Comparison of ENCODE assay signal across 10 mouse cellular contexts in the genomic region with DNA sequence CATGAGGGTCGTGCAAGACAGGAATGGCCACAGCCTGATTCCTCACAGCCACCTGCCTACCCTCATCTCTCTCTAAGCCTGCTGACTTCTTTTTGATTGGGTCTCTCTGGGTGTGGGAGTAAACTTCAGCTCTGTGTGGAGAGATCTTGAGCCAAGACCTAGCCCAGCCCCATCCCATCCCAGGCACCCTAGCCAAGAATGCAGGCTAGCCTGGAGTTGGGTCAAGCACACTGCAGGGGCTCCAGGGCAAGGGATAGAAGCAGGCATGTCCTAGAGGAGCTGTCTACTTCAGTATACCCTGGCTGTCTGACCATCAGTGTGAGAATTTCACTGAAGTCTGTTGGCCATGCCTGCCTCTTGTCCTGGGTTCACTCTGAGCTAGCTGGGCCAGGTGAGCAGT. TPM values are rescaled to one million over a fixed set of nuclear protein-coding genes. Genes with fewer than 3 reads are reported as not detected.
DNase-seq lines count a peak whose midpoint lies in the region; ATAC-seq and TF ChIP-seq lines count a peak whose summit lies in the region.
"Had no signal": no experiment of that assay in that cellular context is flagged by ENCODE, and none has a peak within 500 bp of the region (broad histone marks: within the 10 kb centered on the region; RNA-seq: fewer than 3 reads in every experiment).

No protein-coding gene starts in this region.

- H3K4me3 ChIP-seq in kidney, embryonic 14.5 days (ENCODE audit: low read length), result no peak overlapping the region
- no peak overlapping the region for H3K4me3 ChIP-seq in embryonic facial prominence, embryonic 13.5 days
- H3K4me3 ChIP-seq in forebrain, embryonic 16.5 days (replicated peaks; ENCODE audit: low read length), result no peak overlapping the region
- no peak overlapping the region for H3K4me3 ChIP-seq in midbrain, embryonic 16.5 days (ENCODE audit: low read depth, low read length)
- no peak overlapping the region for H3K4me3 ChIP-seq in lung, adult 2 months (replicated peaks; ENCODE audit: extremely low read depth, low read depth, low read length)

- no peaks in the 10 kb centered on the region for H3K27me3 ChIP-seq in kidney, embryonic 14.5 days (ENCODE audit: control insufficient read depth, insufficient read depth, low read length)
- H3K27me3 ChIP-seq in embryonic facial prominence, embryonic 13.5 days, result no peaks in the 10 kb centered on the region
- H3K27me3 ChIP-seq in forebrain, embryonic 16.5 days (replicated peaks; ENCODE audit: control insufficient read depth, insufficient read depth, low read length), result no peaks in the 10 kb centered on the region
- H3K27me3 ChIP-seq in midbrain, embryonic 16.5 days (ENCODE audit: control insufficient read depth, insufficient read depth, low read depth, low read length), result no peaks in the 10 kb centered on the region

- TF ChIP-seq POLR2A in lung, adult 2 months (IDR thresholded peaks at IDR 0.05; ENCODE audit: borderline replicate concordance, extremely low read depth, low read depth, low read length), result no peak

- H3K9me3 ChIP-seq in kidney, embryonic 14.5 days (ENCODE audit: control insufficient read depth, low read length), result no peaks in the 10 kb centered on the region
- H3K9me3 ChIP-seq in embryonic facial prominence, embryonic 13.5 days, result no peaks in the 10 kb centered on the region
- H3K9me3 ChIP-seq in forebrain, embryonic 16.5 days (ENCODE audit: control insufficient read depth, low read length), result no peaks in the 10 kb centered on the region
- no peaks in the 10 kb centered on the region for H3K9me3 ChIP-seq in midbrain, embryonic 16.5 days (replicated peaks; ENCODE audit: control insufficient read depth, low read length, poor library complexity, severe bottlenecking)

- peaks cover 38% of the 10 kb centered on the region for H3K4me1 ChIP-seq in kidney, embryonic 14.5 days (ENCODE audit: control insufficient read depth, insufficient read depth, low read length)
- peaks cover 87% of the 10 kb centered on the region for H3K4me1 ChIP-seq in embryonic facial prominence, embryonic 13.5 days
- peaks cover 44% of the 10 kb centered on the region for H3K4me1 ChIP-seq in forebrain, embryonic 16.5 days (replicated peaks; ENCODE audit: control insufficient read depth, insufficient read depth, low read length)
- peaks cover 7% of the 10 kb centered on the region for H3K4me1 ChIP-seq in midbrain, embryonic 16.5 days (ENCODE audit: control insufficient read depth, insufficient read depth, low read length)
- H3K4me1 ChIP-seq in lung, adult 2 months (ENCODE audit: control insufficient read depth, insufficient read depth, low read length), result peaks cover 11% of the 10 kb centered on the region; the same call in 1 of the 2 replicates

- no peak overlapping the region for H3K4me2 ChIP-seq in kidney, embryonic 14.5 days (replicated peaks; ENCODE audit: low read depth, low read length)
- no peak overlapping the region for H3K4me2 ChIP-seq in embryonic facial prominence, embryonic 13.5 days
- H3K4me2 ChIP-seq in forebrain, embryonic 16.5 days (ENCODE audit: low read length), result no peak overlapping the region
- H3K4me2 ChIP-seq in midbrain, embryonic 16.5 days (ENCODE audit: low read length), result no peak overlapping the region

- no peak for TF ChIP-seq CTCF in lung, adult 2 months (IDR thresholded peaks at IDR 0.05; ENCODE audit: insufficient read depth, low read length)

- H3K27ac ChIP-seq in kidney, embryonic 14.5 days (ENCODE audit: low read depth, low read length), result peak overlapping the region; percentile 73; the same call in 1 of the 2 replicates
- peak overlapping the region; percentile 90 for H3K27ac ChIP-seq in embryonic facial prominence, embryonic 13.5 days
- H3K27ac ChIP-seq in forebrain, embryonic 16.5 days (ENCODE audit: low read length), result peak overlapping the region; percentile 94
- H3K27ac ChIP-seq in midbrain, embryonic 16.5 days (ENCODE audit: low read length), result peak overlapping the region; percentile 56

- DNase-seq in kidney, postnatal 14 days, result no peak
- DNase-seq in urinary bladder, postnatal 25 days (ENCODE audit: low spot score), result no peak
- DNase-seq in spleen, postnatal 4 days (ENCODE audit: low spot score in 2 of 2), result no peak
- DNase-seq in lung, adult 2 months, result no peak
- DNase-seq: spleen, adult 18-20 months; thymus, postnatal 4 days had no signal

- no peak overlapping the region for H3K9ac ChIP-seq in kidney, embryonic 14.5 days (ENCODE audit: low read depth, low read length)
- H3K9ac ChIP-seq in embryonic facial prominence, embryonic 13.5 days, result peak overlapping the region; percentile 32; the same call in 1 of the 2 replicates
- H3K9ac ChIP-seq in forebrain, embryonic 16.5 days (replicated peaks; ENCODE audit: low read depth, low read length), result no peak overlapping the region
- no peak overlapping the region for H3K9ac ChIP-seq in midbrain, embryonic 16.5 days (ENCODE audit: low read depth, low read length)

- WGBS in kidney, embryonic 14.5 days, result 23% methylated on average over 1 of the region's 1 CpGs
- 41% methylated on average over 1 of the region's 1 CpGs for WGBS in embryonic facial prominence, embryonic 13.5 days
- 53% methylated on average over 1 of the region's 1 CpGs for WGBS in forebrain, embryonic 16.5 days
- 41% methylated on average over 1 of the region's 1 CpGs for WGBS in midbrain, embryonic 16.5 days
- 69% methylated on average over 1 of the region's 1 CpGs for WGBS in lung, adult 2 months

- ATAC-seq in kidney, embryonic 14.5 days (ENCODE audit: low FRiP score, low TSS enrichment), result no peak
- no peak for ATAC-seq in embryonic facial prominence, embryonic 13.5 days (ENCODE audit: insufficient number of reproducible peaks, insufficient read depth, low FRiP score, low TSS enrichment, low read depth)
- ATAC-seq in forebrain, embryonic 16.5 days, result no peak
- no peak for ATAC-seq in midbrain, embryonic 16.5 days

- peaks cover 15% of the 10 kb centered on the region; the same call in 1 of the 2 replicates for H3K36me3 ChIP-seq in kidney, embryonic 14.5 days (ENCODE audit: control insufficient read depth, insufficient read depth, low read length)
- H3K36me3 ChIP-seq in embryonic facial prominence, embryonic 13.5 days, result peaks cover 57% of the 10 kb centered on the region
- no peaks in the 10 kb centered on the region for H3K36me3 ChIP-seq in forebrain, embryonic 16.5 days (ENCODE audit: control insufficient read depth, insufficient read depth)
- H3K36me3 ChIP-seq in midbrain, embryonic 16.5 days (ENCODE audit: control insufficient read depth, insufficient read depth, low read length), result no peaks in the 10 kb centered on the region

RNA-seq across cellular contexts. Expression of gene Pdlim4, which starts 9.3 kb away (rescaled TPM):
- 52.1 and 54.6 TPM in 2 replicates for polyA plus RNA-seq in kidney, embryonic 14.5 days (2014; fragmentation: Nextera tagmentation; extraction: Ambion mirVana)
- 168 and 172 TPM in 2 replicates for polyA plus RNA-seq in embryonic facial prominence, embryonic 13.5 days (2015; fragmentation: Nextera tagmentation; extraction: Ambion mirVana)
- polyA plus RNA-seq in forebrain, embryonic 16.5 days (2015; fragmentation: Nextera tagmentation; extraction: Ambion mirVana), result 45.3 and 49.5 TPM in 2 replicates
- polyA plus RNA-seq in midbrain, embryonic 16.5 days (2015; fragmentation: Nextera tagmentation; extraction: Ambion mirVana), result 20.5 and 26.7 TPM in 2 replicates
- polyA plus RNA-seq in lung, adult 2 months (2012; rRNA removed), result 22.9 and 25.6 TPM in 2 replicates

RNA-seq across cellular contexts. Expression of gene Slc22a4, which starts 31.6 kb away (rescaled TPM):
- polyA plus RNA-seq in kidney, embryonic 14.5 days (2014; fragmentation: Nextera tagmentation; extraction: Ambion mirVana), result 0.99 and 1.4 TPM in 2 replicates
- polyA plus RNA-seq in embryonic facial prominence, embryonic 13.5 days (2015; fragmentation: Nextera tagmentation; extraction: Ambion mirVana), result 2.9 and 3.9 TPM in 2 replicates
- 0.87 and 2.2 TPM in 2 replicates for polyA plus RNA-seq in forebrain, embryonic 16.5 days (2015; fragmentation: Nextera tagmentation; extraction: Ambion mirVana)
- polyA plus RNA-seq in midbrain, embryonic 16.5 days (2015; fragmentation: Nextera tagmentation; extraction: Ambion mirVana), result 3.7 and 6.5 TPM in 2 replicates
- 1.3 and 1.4 TPM in 2 replicates for polyA plus RNA-seq in lung, adult 2 months (2012; rRNA removed)

RNA-seq across cellular contexts. Expression of gene P4ha2, which starts 40.4 kb away (rescaled TPM):
- 19.3 and 25.1 TPM in 2 replicates for polyA plus RNA-seq in kidney, embryonic 14.5 days (2014; fragmentation: Nextera tagmentation; extraction: Ambion mirVana)
- 68.2 and 76.4 TPM in 2 replicates for polyA plus RNA-seq in embryonic facial prominence, embryonic 13.5 days (2015; fragmentation: Nextera tagmentation; extraction: Ambion mirVana)
- polyA plus RNA-seq in forebrain, embryonic 16.5 days (2015; fragmentation: Nextera tagmentation; extraction: Ambion mirVana), result 6.8 and 8.6 TPM in 2 replicates
- 9.6 and 9.7 TPM in 2 replicates for polyA plus RNA-seq in midbrain, embryonic 16.5 days (2015; fragmentation: Nextera tagmentation; extraction: Ambion mirVana)
- polyA plus RNA-seq in lung, adult 2 months (2012; rRNA removed), result 25.9 and 30.0 TPM in 2 replicates
